Mouse (Mus musculus): ENCODE data around the gene Lsamp.

The Lsamp gene

GRCm38 (mm10) chr16:42015443-42015842 lies 2031.3 kb downstream of the Lsamp start:
- no peak for DNase-seq (ENCODE audit: low read depth in 1 of 2, low spot score in 2 of 2)

- no peak for DNase-seq (ENCODE audit: low read depth in 1 of 2, low spot score in 2 of 2)
Observed at GRCm38 (mm10) chr16:42016791-42017643, 2032.9 kb downstream of the Lsamp start.

DNA sequence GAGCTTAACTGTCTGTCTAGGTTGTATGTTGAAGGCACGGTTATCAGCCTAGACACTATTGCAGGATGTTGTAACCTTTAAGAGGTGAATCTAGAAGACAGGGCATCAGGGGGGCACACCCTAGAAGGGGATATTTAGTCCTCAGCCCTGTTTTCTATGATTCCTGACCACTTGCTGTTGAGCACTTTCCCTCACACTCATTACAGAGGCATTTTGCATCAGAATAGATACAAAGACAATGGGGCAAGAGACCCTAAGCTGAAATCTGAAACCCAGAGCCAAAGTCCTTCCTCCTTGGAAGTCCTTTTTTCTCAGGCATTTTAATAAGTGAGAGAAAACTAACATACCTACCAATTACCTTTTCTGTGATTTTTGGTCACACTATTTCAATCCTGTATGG lies 2038.4 kb downstream of the Lsamp start:
- no peak for DNase-seq (ENCODE audit: low read depth in 1 of 2, low spot score in 2 of 2)

- no peak for DNase-seq (ENCODE audit: low read depth in 1 of 2, low spot score in 2 of 2)
Observed at GRCm38 (mm10) chr16:42032030-42032429, 2047.9 kb downstream of the Lsamp start.

DNA sequence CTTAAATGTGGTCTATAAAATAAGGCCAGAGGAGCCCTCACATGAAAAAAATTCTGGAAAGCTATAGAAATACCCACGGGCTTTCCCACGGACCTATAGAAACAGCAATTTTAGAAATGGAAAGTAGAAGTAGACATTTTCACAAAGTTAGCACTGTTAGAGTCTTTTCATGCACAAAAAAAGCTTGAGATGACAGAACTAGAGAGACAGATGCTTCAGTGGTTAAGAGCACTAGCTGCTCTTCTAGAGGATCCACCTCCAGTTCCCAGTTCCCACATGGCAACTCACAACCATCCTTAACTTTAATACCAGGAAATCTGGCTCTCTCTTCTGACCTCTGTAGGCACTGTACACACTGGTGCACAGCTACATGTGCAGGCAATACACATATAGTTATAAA lies 2049.3 kb downstream of the Lsamp start:
- no peak for DNase-seq (ENCODE audit: low read depth in 1 of 2, low spot score in 2 of 2)

- no peak for DNase-seq (ENCODE audit: low read depth in 1 of 2, low spot score in 2 of 2)
Observed at GRCm38 (mm10) chr16:42048138-42048537, 2064.0 kb downstream of the Lsamp start.

GRCm38 (mm10) chr16:42059927-42060326 lies 2075.8 kb downstream of the Lsamp start:
- no peak for DNase-seq (ENCODE audit: low read depth in 1 of 2, low spot score in 2 of 2)

DNA sequence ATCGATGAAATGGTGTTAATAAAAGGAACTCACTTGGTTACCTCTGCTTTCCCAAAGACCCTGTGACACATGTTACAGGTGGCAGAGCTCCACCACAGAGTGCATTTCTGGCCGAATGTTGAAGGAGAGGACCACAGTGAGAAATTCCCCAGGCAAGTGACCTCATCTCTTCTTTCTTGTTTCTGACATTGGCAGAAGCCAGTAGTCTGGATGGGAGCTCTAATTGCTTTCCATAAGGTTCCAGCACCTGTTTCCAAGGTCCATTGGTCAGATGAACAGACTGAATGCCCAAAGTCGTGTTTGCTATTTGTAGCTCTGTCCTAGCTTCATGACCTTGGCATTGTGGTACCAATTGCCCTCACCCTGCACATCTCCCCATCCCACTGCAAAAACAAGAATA lies 2090.2 kb downstream of the Lsamp start:
- no peak for DNase-seq (ENCODE audit: low read depth in 1 of 2, low spot score in 2 of 2)

DNA sequence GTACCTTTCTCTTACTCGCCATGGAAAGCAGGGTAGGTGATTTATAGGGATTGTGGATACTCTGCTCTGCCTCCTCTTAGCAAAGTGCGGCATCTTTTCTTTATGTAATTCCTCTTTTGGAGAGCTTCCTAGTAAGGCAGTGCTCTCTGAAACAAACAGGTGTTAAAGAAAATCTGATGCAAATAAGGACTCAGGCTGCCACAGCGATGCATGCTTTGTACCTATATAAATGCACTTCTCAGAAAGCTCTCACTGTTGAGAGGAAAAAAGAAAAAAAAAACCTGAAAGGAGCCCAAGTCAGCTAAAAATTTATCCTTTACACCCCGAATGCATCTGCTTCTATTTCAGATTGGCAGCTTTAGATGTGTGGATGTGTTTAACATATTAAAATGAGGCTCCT lies 2095.4 kb downstream of the Lsamp start:
- no peak for DNase-seq (ENCODE audit: low read depth in 1 of 2, low spot score in 2 of 2)

GRCm38 (mm10) chr16:42081611-42082010 lies 2097.4 kb downstream of the Lsamp start:
- no peak for DNase-seq (ENCODE audit: low read depth in 1 of 2, low spot score in 2 of 2)

DNA sequence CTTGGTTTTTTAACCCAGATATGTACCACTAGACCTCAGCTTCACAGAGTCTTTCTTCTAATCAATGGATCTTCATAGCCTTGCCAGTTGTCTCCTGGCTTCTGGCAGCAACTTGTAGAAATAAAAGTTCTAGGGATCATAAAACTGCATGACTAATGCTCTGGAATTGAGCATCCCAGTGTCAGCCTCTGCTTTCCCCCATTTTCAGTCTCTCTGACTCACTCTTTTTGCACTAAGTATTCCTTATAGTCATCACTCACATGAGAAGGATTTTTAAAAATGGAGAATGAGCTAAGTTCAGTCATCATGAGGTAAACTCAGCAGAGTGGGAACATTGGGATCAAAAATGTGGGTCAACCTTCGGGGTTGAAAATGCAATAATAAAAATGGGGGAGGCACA lies 2113.3 kb downstream of the Lsamp start:
- no peak for DNase-seq (ENCODE audit: low read depth in 1 of 2, low spot score in 2 of 2)

DNA sequence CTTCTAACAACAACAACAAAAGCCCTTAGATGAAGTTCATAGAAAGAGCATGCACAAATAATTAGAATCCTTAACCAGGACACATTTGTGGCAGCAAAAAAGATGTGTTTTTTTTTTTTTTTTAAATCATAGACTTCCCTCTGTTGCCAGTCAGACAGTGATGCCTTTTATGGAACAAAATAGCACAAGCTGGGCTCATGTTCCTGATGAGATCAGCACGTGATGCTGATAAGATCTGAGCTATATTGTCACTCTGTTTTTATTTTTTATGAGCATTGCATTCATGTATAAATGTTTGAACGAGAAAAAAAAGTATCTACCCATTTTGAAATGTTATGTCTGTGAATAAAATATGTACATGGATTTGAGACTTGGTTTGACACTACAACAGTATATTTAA lies 2118.0 kb downstream of the Lsamp start:
- DNase-seq (ENCODE audit: low read depth in 1 of 2, low spot score in 2 of 2) = no peak

DNA sequence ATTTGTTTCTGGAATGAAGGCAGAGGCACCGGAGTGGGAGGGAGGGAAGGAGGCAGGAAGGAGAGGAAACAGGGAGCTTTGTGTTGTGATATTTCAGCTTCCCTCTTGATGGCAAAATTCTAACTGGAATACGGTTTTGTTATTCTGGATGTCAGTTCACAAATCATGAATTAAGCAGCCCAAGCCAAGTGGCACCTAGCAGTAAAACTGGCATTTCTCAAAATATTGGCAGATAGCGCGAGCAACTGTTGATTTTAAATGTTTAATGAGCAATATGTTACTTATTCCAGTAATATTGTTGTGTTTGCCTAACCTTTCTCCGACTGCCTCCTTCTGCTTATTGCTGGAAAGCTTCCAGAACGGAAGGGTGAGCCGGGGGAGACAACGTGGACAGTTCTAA lies 2118.5 kb downstream of the Lsamp start:
- DNase-seq (ENCODE audit: low read depth in 1 of 2, low spot score in 2 of 2) = no peak

GRCm38 (mm10) chr16:42112251-42112650 lies 2128.1 kb downstream of the Lsamp start:
- DNase-seq (ENCODE audit: low read depth in 1 of 2, low spot score in 2 of 2) = no peak

DNA sequence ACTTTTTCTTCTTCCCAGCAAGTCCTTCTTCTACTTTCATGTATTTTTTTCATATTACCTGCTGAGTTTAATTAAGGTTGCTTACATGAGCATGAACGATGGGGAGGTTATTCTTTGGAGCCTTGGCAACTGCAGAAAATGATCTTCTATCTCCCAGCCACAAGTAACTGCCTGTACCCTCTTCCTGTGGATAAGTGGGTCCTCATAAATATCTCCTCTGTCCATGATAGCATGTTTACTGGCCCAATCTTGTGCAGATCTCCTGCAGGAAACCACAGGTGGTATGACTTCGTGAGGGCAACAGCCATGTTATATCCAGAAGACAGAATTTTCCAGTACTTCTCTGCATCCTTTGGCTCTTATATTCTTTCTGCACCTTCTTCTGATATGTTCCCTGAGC lies 2129.1 kb downstream of the Lsamp start:
- no peak for DNase-seq (ENCODE audit: low read depth in 1 of 2, low spot score in 2 of 2)

DNA sequence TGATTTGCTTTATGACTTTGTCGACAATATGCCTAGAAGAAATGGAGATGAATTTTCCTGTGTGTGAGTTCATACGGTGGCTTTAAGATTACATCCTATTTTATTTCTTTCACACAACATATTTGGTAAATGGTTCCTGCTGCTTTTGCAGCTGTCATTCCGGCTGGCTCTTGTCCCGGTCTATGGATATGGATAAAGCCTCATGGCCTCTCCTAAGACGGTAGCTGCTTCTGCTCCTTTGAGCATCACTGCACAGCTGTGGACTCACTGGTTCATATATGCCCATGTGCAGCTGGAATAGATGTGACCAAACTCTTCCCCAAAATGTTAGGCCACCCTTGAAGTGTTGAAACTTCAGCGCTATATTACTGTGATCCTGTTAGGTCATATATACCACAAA lies 2137.6 kb downstream of the Lsamp start:
- no peak for DNase-seq (ENCODE audit: low read depth in 1 of 2, low spot score in 2 of 2)

GRCm38 (mm10) chr16:42123826-42124225 lies 2139.7 kb downstream of the Lsamp start:
- no peak for DNase-seq (ENCODE audit: low read depth in 1 of 2, low spot score in 2 of 2)

DNA sequence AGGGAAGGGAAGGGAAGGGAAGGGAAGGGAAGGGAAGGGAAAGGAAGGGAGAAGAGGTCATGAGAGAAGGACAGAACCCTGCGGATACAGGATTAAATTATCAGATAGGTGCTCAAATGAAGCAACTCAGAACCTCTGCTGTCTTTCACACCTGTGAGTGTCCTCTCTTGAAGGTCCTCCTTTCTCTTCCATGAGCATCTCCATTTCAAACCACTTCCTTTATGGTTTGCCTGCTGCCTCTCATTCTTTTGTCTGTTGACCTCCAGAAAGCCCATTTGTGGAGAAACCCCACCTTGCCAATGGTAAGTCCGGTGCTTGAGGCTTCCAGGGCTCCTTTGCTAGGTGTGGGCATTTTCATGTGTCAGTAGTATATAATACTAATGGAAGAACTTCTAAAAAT lies 2141.9 kb downstream of the Lsamp start:
- DNase-seq (ENCODE audit: low read depth in 1 of 2, low spot score in 2 of 2) = no peak

DNA sequence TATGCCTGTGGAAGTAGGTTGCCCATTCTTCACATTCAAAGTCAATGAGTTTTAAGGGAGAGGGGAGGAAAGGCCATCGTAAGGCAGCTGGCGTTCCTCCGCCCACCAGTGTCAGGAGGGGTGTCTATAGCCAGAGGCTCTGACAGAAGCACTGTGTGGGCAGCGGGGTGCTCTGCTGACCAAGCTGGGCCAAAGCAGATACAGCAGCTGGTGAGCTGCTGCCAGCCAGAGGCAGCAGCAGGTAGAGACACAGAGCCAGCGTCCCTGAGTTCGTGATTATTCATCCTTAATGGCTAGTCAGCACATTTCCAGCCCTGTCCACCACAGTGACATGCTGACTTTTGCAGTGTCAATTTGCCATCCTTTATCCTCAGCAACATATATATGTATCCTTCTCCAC lies 2163.0 kb downstream of the Lsamp start:
- no peak for DNase-seq (ENCODE audit: low read depth in 1 of 2, low spot score in 2 of 2)

- DNase-seq (ENCODE audit: low read depth in 1 of 2, low spot score in 2 of 2) = no peak
Observed at GRCm38 (mm10) chr16:42149216-42149942, 2165.2 kb downstream of the Lsamp start.

DNA sequence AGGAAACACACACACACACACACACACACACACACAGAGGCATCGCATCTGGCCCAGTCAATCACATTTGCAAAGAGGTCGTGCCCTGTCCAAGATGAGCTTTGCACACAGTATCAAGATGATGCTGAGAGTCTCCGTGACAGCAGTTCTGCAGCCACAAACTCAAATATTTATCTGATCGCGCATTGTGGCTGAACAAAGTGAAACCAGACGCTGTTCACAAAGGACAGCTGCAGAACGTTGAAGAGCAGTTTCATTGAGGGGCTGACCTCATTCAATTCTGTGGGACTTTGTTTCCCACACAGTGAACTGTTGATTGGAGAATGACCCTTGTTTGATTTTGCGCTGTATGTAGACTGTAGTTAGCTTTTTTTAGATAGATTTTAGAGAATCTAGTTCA lies 2168.5 kb downstream of the Lsamp start:
- no peak for DNase-seq (ENCODE audit: low read depth in 1 of 2, low spot score in 2 of 2)

DNA sequence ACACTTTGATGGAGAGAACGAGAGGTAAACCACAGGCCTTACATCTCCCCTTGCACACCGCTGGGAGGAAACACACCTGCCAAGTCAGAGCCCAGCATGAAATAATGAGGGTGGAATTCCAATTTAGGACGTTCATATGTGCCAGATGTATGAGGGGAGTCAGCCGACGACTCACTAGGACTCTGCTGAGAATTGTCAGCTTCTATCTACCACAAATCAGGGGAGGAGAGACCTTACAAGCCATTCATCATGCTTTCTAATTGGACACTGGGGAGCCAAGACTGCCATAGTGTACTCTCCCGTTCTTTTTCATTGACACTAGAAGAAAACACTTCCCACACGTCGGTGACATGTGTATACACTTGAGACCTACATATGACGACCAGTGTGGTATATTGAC lies 2173.7 kb downstream of the Lsamp start:
- no peak for DNase-seq (ENCODE audit: low read depth in 1 of 2, low spot score in 2 of 2)

GRCm38 (mm10) chr16:42164941-42165340 lies 2180.8 kb downstream of the Lsamp start:
- peak in 1 of 2 experiments; percentile 55 for DNase-seq (ENCODE audit: low read depth in 1 of 2, low spot score in 2 of 2)
